Mouse (Mus musculus) kidney, postnatal 0 days (tissue): ENCODE results near the gene A930004D18Rik. TPM values are rescaled to one million over a fixed set of nuclear protein-coding genes. Genes with fewer than 3 reads are reported as not detected.

Source experiments
- ATAC-seq: fragments of 200-750 bp; cut with Nextera tagmentation; replicated peaks from 2 replicates; pipeline ENCODE4 v1.8.0; 2017; ENCODE audit warnings: low read depth, moderate number of reproducible peaks, moderate TSS enrichment, moderate library complexity; ENCODE audit not compliant: low FRiP score
- DNase-seq: peaks from one replicate; pipeline ENCODE4 v3.0.0-alpha.2; 2016; ENCODE audit warnings: low spot score
- H3K27ac ChIP-seq: fragments of 300-500 bp; sonication (generic); 2 replicates; pipeline ENCODE4 v1.5.1; 2014; ENCODE audit warnings: mild to moderate bottlenecking
- H3K27me3 ChIP-seq: fragments of 300-500 bp; sonication (generic); 2 replicates; pipeline ENCODE4 v1.6.1; 2014; ENCODE audit warnings: low read length, mixed read lengths; ENCODE audit not compliant: insufficient read depth
- H3K36me3 ChIP-seq: fragments of 300-500 bp; sonication (generic); 2 replicates; pipeline ENCODE4 v1.6.1; 2014; ENCODE audit warnings: low read length, mixed read lengths; ENCODE audit not compliant: insufficient read depth
- H3K4me1 ChIP-seq: fragments of 300-500 bp; sonication (generic); replicated peaks from 2 replicates; pipeline ENCODE4 v1.6.1; 2014; ENCODE audit warnings: antibody characterized with exemption, low read length, mixed read lengths; ENCODE audit not compliant: insufficient read depth
- H3K4me2 ChIP-seq: fragments of 300-500 bp; sonication (generic); 2 replicates; pipeline ENCODE4 v1.6.1; 2014; ENCODE audit warnings: mild to moderate bottlenecking, low read length, moderate library complexity, mixed read lengths
- H3K4me3 ChIP-seq: fragments of 300-500 bp; sonication (generic); replicated peaks from 2 replicates; pipeline ENCODE4 v1.5.1; 2014; ENCODE audit warnings: low read depth, low read length
- H3K9ac ChIP-seq: fragments of 300-500 bp; sonication (generic); 2 replicates; pipeline ENCODE4 v1.6.1; 2014; ENCODE audit warnings: low read depth, low read length
- H3K9me3 ChIP-seq: fragments of 300-500 bp; sonication (generic); replicated peaks from 2 replicates; pipeline ENCODE4 v1.6.1; 2016; ENCODE audit warnings: low read length, inconsistent platforms, mixed read lengths
- CTCF ChIP-seq: IDR thresholded peaks from 2 replicates; pipeline ENCODE4 v1.5.1; 2016; ENCODE audit warnings: antibody characterized with exemption, low read depth, mild to moderate bottlenecking, moderate library complexity
- WGBS: fragments of 180-500 bp; shearing (Covaris S2); extraction: QIAGEN DNeasy Blood & Tissue Kit; methylation state at CpG from one replicate; pipeline ENCODE4 v1.1.7; 2014; 5-methylcytosine and 5-hydroxymethylcytosine counted together
- polyA plus RNA-seq: library from polyadenylated mRNA; unstranded; fragments of >200 nt; fragmentation: Nextera tagmentation; extraction: Ambion mirVana; gene quantifications from 2 replicates; pipeline ENCODE4 v1.2.1, GENCODE M21; 2015

A930004D18Rik gene
- polyA plus RNA-seq, 1 experiment from 2014 or later = 14.9 TPM

GRCm38 (mm10) chr2:18017321-18017720, 20.2 kb downstream of the A930004D18Rik start:
- Histone ChIP-seq H3K9me3 (no peaks in the 10 kb centered on the region), H3K4me1 (no peaks in the 10 kb centered on the region), H3K4me2 (no peak overlapping the region), H3K36me3 (no peaks in the 10 kb centered on the region), H3K27me3 (no peaks in the 10 kb centered on the region), H3K9ac (no peak overlapping the region), H3K4me3 (no peak overlapping the region), H3K27ac (no peak overlapping the region)
- TF ChIP-seq CTCF = no peak
- no peak for DNase-seq
- 96% methylated on average over 6 of the region's 6 CpGs for WGBS
- no peak for ATAC-seq

DNA sequence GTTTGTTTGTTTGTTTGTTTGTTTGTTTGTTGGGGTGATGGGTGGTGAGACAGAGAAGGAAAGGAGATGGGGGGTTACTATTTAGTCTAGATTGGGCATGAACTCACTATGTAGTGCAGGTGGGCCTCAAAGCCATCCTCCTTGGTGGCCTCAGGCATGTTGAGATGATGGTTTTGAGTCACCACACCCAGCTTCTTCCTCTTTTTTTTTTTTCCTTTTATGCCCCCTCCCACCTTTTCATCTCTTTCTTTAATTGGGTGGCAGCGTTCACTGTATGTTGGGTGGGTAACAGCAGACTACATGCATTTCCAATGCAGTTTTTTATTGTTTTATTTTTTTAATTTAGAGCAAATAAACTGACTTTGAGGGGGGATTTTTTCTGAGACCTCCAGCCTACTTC, 20.9 kb downstream of the A930004D18Rik start:
- Histone ChIP-seq H3K27me3 (no peaks in the 10 kb centered on the region), H3K4me1 (no peaks in the 10 kb centered on the region), H3K27ac (no peak overlapping the region), H3K9ac (no peak overlapping the region), H3K36me3 (no peaks in the 10 kb centered on the region), H3K4me3 (no peak overlapping the region), H3K4me2 (no peak overlapping the region), H3K9me3 (no peaks in the 10 kb centered on the region)
- WGBS = 95% methylated on average over 1 of the region's 1 CpGs
- no peak for TF ChIP-seq CTCF
- DNase-seq (no peak), ATAC-seq (no peak)

DNA sequence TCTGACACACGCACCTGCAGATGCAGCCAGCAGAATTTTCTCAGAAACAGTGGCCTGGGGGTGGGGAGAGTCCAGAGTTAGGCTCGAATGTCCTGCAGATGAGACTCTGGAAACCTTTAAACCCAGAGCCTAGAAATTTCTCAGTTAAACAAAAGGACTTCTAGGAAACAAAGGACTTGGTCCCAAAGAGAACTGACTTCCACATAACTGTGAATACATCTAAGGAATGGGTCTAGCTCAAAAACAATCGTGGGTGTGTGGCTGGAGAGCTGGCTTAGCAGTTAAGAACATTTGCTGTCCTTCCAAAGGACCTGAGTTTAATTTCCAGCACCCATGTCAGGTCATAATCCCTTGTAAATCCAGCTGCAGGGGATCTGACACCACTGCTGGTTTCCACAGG, 22.0 kb downstream of the A930004D18Rik start:
- no peak for TF ChIP-seq CTCF
- no peaks in the 10 kb centered on the region for H3K4me1 ChIP-seq
- no peak overlapping the region for H3K27ac ChIP-seq
- WGBS = 58% methylated on average over 3 of the region's 3 CpGs
- no peak overlapping the region for H3K9ac ChIP-seq
- no peaks in the 10 kb centered on the region for H3K27me3 ChIP-seq
- no peaks in the 10 kb centered on the region for H3K36me3 ChIP-seq
- no peak overlapping the region for H3K4me2 ChIP-seq
- ATAC-seq (no peak), DNase-seq (no peak)
- H3K4me3 ChIP-seq = no peak overlapping the region
- H3K9me3 ChIP-seq = no peaks in the 10 kb centered on the region

- DNase-seq = no peak
- Histone ChIP-seq H3K27ac (no peak overlapping the region), H3K27me3 (no peaks in the 10 kb centered on the region), H3K36me3 (no peaks in the 10 kb centered on the region), H3K4me3 (no peak overlapping the region), H3K4me1 (no peaks in the 10 kb centered on the region), H3K9ac (no peak overlapping the region), H3K9me3 (no peaks in the 10 kb centered on the region), H3K4me2 (no peak overlapping the region)
- 96% methylated on average over 3 of the region's 3 CpGs for WGBS
- TF ChIP-seq CTCF = no peak
- no peak for ATAC-seq
These were observed 24.7 kb downstream of the A930004D18Rik start for GRCm38 (mm10) chr2:18012866-18013265.

GRCm38 (mm10) chr2:18011226-18011625, 26.3 kb downstream of the A930004D18Rik start:
- H3K9ac ChIP-seq = no peak overlapping the region
- no peak for TF ChIP-seq CTCF

GRCm38 (mm10) chr2:18005137-18005536, 32.4 kb downstream of the A930004D18Rik start:
- no peak for ATAC-seq
- Histone ChIP-seq H3K4me3 (no peak overlapping the region), H3K27me3 (no peaks in the 10 kb centered on the region), H3K36me3 (no peaks in the 10 kb centered on the region), H3K9me3 (no peaks in the 10 kb centered on the region), H3K9ac (no peak overlapping the region), H3K27ac (peak overlapping the region; percentile 4; the same call in 1 of the 2 replicates), H3K4me2 (peak overlapping the region; percentile 27; the same call in 1 of the 2 replicates), H3K4me1 (no peaks in the 10 kb centered on the region)
- no peak for TF ChIP-seq CTCF
- 18% methylated on average over 8 of the region's 8 CpGs for WGBS
- peak; percentile 62 for DNase-seq

More at GRCm38 (mm10) chr2:18011226-18011625, 26.3 kb downstream of the A930004D18Rik start:
- Histone ChIP-seq H3K27me3 (no peaks in the 10 kb centered on the region), H3K4me2 (no peak overlapping the region), H3K4me1 (no peaks in the 10 kb centered on the region), H3K27ac (no peak overlapping the region), H3K36me3 (no peaks in the 10 kb centered on the region), H3K4me3 (no peak overlapping the region), H3K9me3 (no peaks in the 10 kb centered on the region)
- DNase-seq (no peak), ATAC-seq (no peak)
- 83% methylated on average over 6 of the region's 6 CpGs for WGBS

GRCm38 (mm10) chr2:18004286-18004685, 33.3 kb downstream of the A930004D18Rik start:
- WGBS = 55% methylated on average over 4 of the region's 4 CpGs
- no peak overlapping the region for H3K4me3 ChIP-seq
- no peaks in the 10 kb centered on the region for H3K9me3 ChIP-seq
- no peak for ATAC-seq
- no peaks in the 10 kb centered on the region for H3K27me3 ChIP-seq
- H3K36me3 ChIP-seq = no peaks in the 10 kb centered on the region
- no peak for TF ChIP-seq CTCF
- no peak overlapping the region for H3K4me2 ChIP-seq
- no peak overlapping the region for H3K27ac ChIP-seq
- no peak overlapping the region for H3K9ac ChIP-seq
- DNase-seq = peak; percentile 91
- no peaks in the 10 kb centered on the region for H3K4me1 ChIP-seq
